Mouse (Mus musculus): ENCODE results near the gene Slc35f5.

GRCm38 (mm10) chr1:125578091-125578490 is 17.7 kb downstream of the Slc35f5 start:
- TF ChIP-seq CEBPB (IDR thresholded peaks at IDR 0.05; ENCODE audit: low read depth), result no peak
- TF ChIP-seq CTCF (IDR thresholded peaks at IDR 0.05; ENCODE audit: control insufficient read depth, insufficient read depth, insufficient read length), result no peak
- TF ChIP-seq USF1 (IDR thresholded peaks at IDR 0.05; ENCODE audit: low read depth), result no peak
- no peak for TF ChIP-seq MYOG (IDR thresholded peaks at IDR 0.05; ENCODE audit: control insufficient read depth, extremely low read depth, insufficient read length)
- TF ChIP-seq MYOD1 (IDR thresholded peaks at IDR 0.05; ENCODE audit: control insufficient read depth, insufficient read length, low read depth), result no peak
- TF ChIP-seq MAX (IDR thresholded peaks at IDR 0.05), result no peak

Data from C2C12 (cell line).